Mouse (Mus musculus): ENCODE data around the gene Rfx3. TPM values are rescaled to one million over a fixed set of nuclear protein-coding genes. Genes with fewer than 3 reads are reported as not detected.

Rfx3 gene
- total RNA-seq, 1 experiment: 3.2 TPM

- Histone ChIP-seq H3K27ac (ENCODE audit: insufficient read depth, low read depth, low read length, poor library complexity, severe bottlenecking) (no peak overlapping the region), H3K4me1 (ENCODE audit: control insufficient read depth in 2 of 2, insufficient read depth in 2 of 2, low read length in 2 of 2, poor library complexity in 1 of 2) (no peaks in the 10 kb centered on the region), H3K9ac (ENCODE audit: insufficient read depth, low read depth, low read length, poor library complexity, severe bottlenecking) (no peak overlapping the region), H3K9me3 (ENCODE audit: control insufficient read depth, insufficient read depth, low read depth, low read length) (no peaks in the 10 kb centered on the region), H3K36me3 (ENCODE audit: control insufficient read depth, insufficient read depth, low read length, poor library complexity, severe bottlenecking) (no peaks in the 10 kb centered on the region), H3K4me3 (ENCODE audit: insufficient read depth in 1 of 2, low read depth in 1 of 2, low read length in 2 of 2, poor library complexity in 1 of 2, severe bottlenecking in 1 of 2) (no peak overlapping the region)
- no peak for DNase-seq (ENCODE audit: low read depth, low spot score)
- in situ Hi-C loops (cut with MboI; ENCODE audit: low sequenced_read_pairs in 2 of 2, unreplicated experiment in 2 of 2): no loop called here
- TF ChIP-seq HCFC1 (IDR thresholded peaks at IDR 0.05; ENCODE audit: borderline replicate concordance, insufficient read depth, low read length): no peak
- no peak for TF ChIP-seq MAFK (IDR thresholded peaks at IDR 0.05; ENCODE audit: insufficient read depth, low read depth, low read length)
- no peak for TF ChIP-seq ZC3H11A (IDR thresholded peaks at IDR 0.05; ENCODE audit: borderline replicate concordance, low read depth, low read length)
- no peak for TF ChIP-seq ZNF384 (IDR thresholded peaks at IDR 0.05; ENCODE audit: low read depth, low read length)
- TF ChIP-seq CHD2 (IDR thresholded peaks at IDR 0.05; ENCODE audit: low read depth, low read length): no peak
These were observed 79.8 kb downstream of the Rfx3 start for GRCm38 (mm10) chr19:27931136-27931535.

- TF ChIP-seq CHD2 (IDR thresholded peaks at IDR 0.05; ENCODE audit: low read depth, low read length) (no peak), ZNF384 (IDR thresholded peaks at IDR 0.05; ENCODE audit: low read depth, low read length) (no peak), ZC3H11A (IDR thresholded peaks at IDR 0.05; ENCODE audit: borderline replicate concordance, low read depth, low read length) (no peak), HCFC1 (IDR thresholded peaks at IDR 0.05; ENCODE audit: borderline replicate concordance, insufficient read depth, low read length) (no peak), MAFK (IDR thresholded peaks at IDR 0.05; ENCODE audit: insufficient read depth, low read depth, low read length) (no peak)
- DNase-seq (ENCODE audit: low read depth, low spot score): no peak
- H3K4me1 ChIP-seq (ENCODE audit: control insufficient read depth in 2 of 2, insufficient read depth in 2 of 2, low read length in 2 of 2, poor library complexity in 1 of 2): no peaks in the 10 kb centered on the region
- H3K9me3 ChIP-seq (ENCODE audit: control insufficient read depth, insufficient read depth, low read depth, low read length): no peaks in the 10 kb centered on the region
- no peak overlapping the region for H3K27ac ChIP-seq (ENCODE audit: insufficient read depth, low read depth, low read length, poor library complexity, severe bottlenecking)
- H3K36me3 ChIP-seq (ENCODE audit: control insufficient read depth, insufficient read depth, low read length, poor library complexity, severe bottlenecking): no peaks in the 10 kb centered on the region
- no peak overlapping the region for H3K4me3 ChIP-seq (ENCODE audit: insufficient read depth in 1 of 2, low read depth in 1 of 2, low read length in 2 of 2, poor library complexity in 1 of 2, severe bottlenecking in 1 of 2)
- H3K9ac ChIP-seq (ENCODE audit: insufficient read depth, low read depth, low read length, poor library complexity, severe bottlenecking): no peak overlapping the region
- in situ Hi-C loops (cut with MboI; ENCODE audit: low sequenced_read_pairs in 2 of 2, unreplicated experiment in 2 of 2): no loop called here
These were observed 84.6 kb downstream of the Rfx3 start for GRCm38 (mm10) chr19:27926378-27926777.

GRCm38 (mm10) chr19:27919040-27919439 is 91.9 kb downstream of the Rfx3 start:
- in situ Hi-C loops (cut with MboI; ENCODE audit: low sequenced_read_pairs in 2 of 2, unreplicated experiment in 2 of 2): no loop called here
- H3K27ac ChIP-seq (ENCODE audit: insufficient read depth, low read depth, low read length, poor library complexity, severe bottlenecking): no peak overlapping the region
- H3K36me3 ChIP-seq (ENCODE audit: control insufficient read depth, insufficient read depth, low read length, poor library complexity, severe bottlenecking): no peaks in the 10 kb centered on the region
- H3K4me3 ChIP-seq (ENCODE audit: insufficient read depth in 1 of 2, low read depth in 1 of 2, low read length in 2 of 2, poor library complexity in 1 of 2, severe bottlenecking in 1 of 2): no peak overlapping the region
- H3K9ac ChIP-seq (ENCODE audit: insufficient read depth, low read depth, low read length, poor library complexity, severe bottlenecking): no peak overlapping the region
- H3K9me3 ChIP-seq (ENCODE audit: control insufficient read depth, insufficient read depth, low read depth, low read length): no peaks in the 10 kb centered on the region
- TF ChIP-seq HCFC1 (IDR thresholded peaks at IDR 0.05; ENCODE audit: borderline replicate concordance, insufficient read depth, low read length) (no peak), MAFK (IDR thresholded peaks at IDR 0.05; ENCODE audit: insufficient read depth, low read depth, low read length) (no peak), ZNF384 (IDR thresholded peaks at IDR 0.05; ENCODE audit: low read depth, low read length) (no peak), CHD2 (IDR thresholded peaks at IDR 0.05; ENCODE audit: low read depth, low read length) (no peak), ZC3H11A (IDR thresholded peaks at IDR 0.05; ENCODE audit: borderline replicate concordance, low read depth, low read length) (no peak)
- no peaks in the 10 kb centered on the region for H3K4me1 ChIP-seq (ENCODE audit: control insufficient read depth in 2 of 2, insufficient read depth in 2 of 2, low read length in 2 of 2, poor library complexity in 1 of 2)
- no peak for DNase-seq (ENCODE audit: low read depth, low spot score)

GRCm38 (mm10) chr19:27916446-27916845 is 94.5 kb downstream of the Rfx3 start:
- in situ Hi-C loops (cut with MboI; ENCODE audit: low sequenced_read_pairs in 2 of 2, unreplicated experiment in 2 of 2): no loop called here

GRCm38 (mm10) chr19:27906976-27907375 is 104.0 kb downstream of the Rfx3 start:
- no peak overlapping the region for H3K9ac ChIP-seq (ENCODE audit: insufficient read depth, low read depth, low read length, poor library complexity, severe bottlenecking)
- no peak overlapping the region for H3K4me3 ChIP-seq (ENCODE audit: insufficient read depth in 1 of 2, low read depth in 1 of 2, low read length in 2 of 2, poor library complexity in 1 of 2, severe bottlenecking in 1 of 2)
- TF ChIP-seq CHD2 (IDR thresholded peaks at IDR 0.05; ENCODE audit: low read depth, low read length) (no peak), MAFK (IDR thresholded peaks at IDR 0.05; ENCODE audit: insufficient read depth, low read depth, low read length) (0 out of 2 replicates have a peak, but pooled peaks have one; percentile 33)
- H3K36me3 ChIP-seq (ENCODE audit: control insufficient read depth, insufficient read depth, low read length, poor library complexity, severe bottlenecking): no peaks in the 10 kb centered on the region
- DNase-seq (ENCODE audit: low read depth, low spot score): no peak
- H3K27ac ChIP-seq (ENCODE audit: insufficient read depth, low read depth, low read length, poor library complexity, severe bottlenecking): no peak overlapping the region
- in situ Hi-C loops (cut with MboI; ENCODE audit: low sequenced_read_pairs in 2 of 2, unreplicated experiment in 2 of 2): no loop called here
- peaks cover 10 to 11% of the 10 kb centered on the region in 2 experiments; a peak in 3 of 4 replicates for H3K4me1 ChIP-seq (ENCODE audit: control insufficient read depth in 2 of 2, insufficient read depth in 2 of 2, low read length in 2 of 2, poor library complexity in 1 of 2)
- no peaks in the 10 kb centered on the region for H3K9me3 ChIP-seq (ENCODE audit: control insufficient read depth, insufficient read depth, low read depth, low read length)

More at GRCm38 (mm10) chr19:27916446-27916845, 94.5 kb downstream of the Rfx3 start:
- H3K27ac ChIP-seq (ENCODE audit: insufficient read depth, low read depth, low read length, poor library complexity, severe bottlenecking): no peak overlapping the region
- no peak overlapping the region for H3K4me3 ChIP-seq (ENCODE audit: insufficient read depth in 1 of 2, low read depth in 1 of 2, low read length in 2 of 2, poor library complexity in 1 of 2, severe bottlenecking in 1 of 2)
- H3K36me3 ChIP-seq (ENCODE audit: control insufficient read depth, insufficient read depth, low read length, poor library complexity, severe bottlenecking): no peaks in the 10 kb centered on the region
- no peaks in the 10 kb centered on the region for H3K4me1 ChIP-seq (ENCODE audit: control insufficient read depth in 2 of 2, insufficient read depth in 2 of 2, low read length in 2 of 2, poor library complexity in 1 of 2)
- H3K9ac ChIP-seq (ENCODE audit: insufficient read depth, low read depth, low read length, poor library complexity, severe bottlenecking): no peak overlapping the region
- no peak for TF ChIP-seq HCFC1 (IDR thresholded peaks at IDR 0.05; ENCODE audit: borderline replicate concordance, insufficient read depth, low read length)
- TF ChIP-seq CHD2 (IDR thresholded peaks at IDR 0.05; ENCODE audit: low read depth, low read length): no peak
- TF ChIP-seq MAFK (IDR thresholded peaks at IDR 0.05; ENCODE audit: insufficient read depth, low read depth, low read length): no peak
- no peak for TF ChIP-seq ZNF384 (IDR thresholded peaks at IDR 0.05; ENCODE audit: low read depth, low read length)
- TF ChIP-seq ZC3H11A (IDR thresholded peaks at IDR 0.05; ENCODE audit: borderline replicate concordance, low read depth, low read length): no peak
- H3K9me3 ChIP-seq (ENCODE audit: control insufficient read depth, insufficient read depth, low read depth, low read length): no peaks in the 10 kb centered on the region
- no peak for DNase-seq (ENCODE audit: low read depth, low spot score)
